ENCODE assay signal across 36 mouse cellular contexts in genomic region chr1:170974171-170974570, GRCm38 (mm10). TPM values are rescaled to one million over a fixed set of nuclear protein-coding genes. Genes with fewer than 3 reads are reported as not detected.
DNase-seq lines count a peak whose midpoint lies in the region; ATAC-seq and TF ChIP-seq lines count a peak whose summit lies in the region.
"Had no signal": no experiment of that assay in that cellular context is flagged by ENCODE, and none has a peak within 500 bp of the region (broad histone marks: within the 10 kb centered on the region; RNA-seq: fewer than 3 reads in every experiment).

No protein-coding gene starts in this region.

- H3K4me3 ChIP-seq in liver, adult 2 months (ENCODE audit: insufficient read depth, low read depth, low read length): peak overlapping the region; percentile 21
- H3K4me3 ChIP-seq in spleen, adult 2 months (ENCODE audit: extremely low read depth, insufficient read depth, insufficient read length): peak overlapping the region; percentile 19; the same call in 1 of the 2 replicates
- H3K4me3 ChIP-seq: embryonic facial prominence, embryonic 13.5 days; heart, embryonic 10.5 days; hindbrain, embryonic 13.5 days; layer of hippocampus, adult 2 months; left cerebral cortex, adult 2 months; limb, embryonic 12.5 days; liver, embryonic 13.5 days had no signal

- peak overlapping the region; percentile 36 for H3K9ac ChIP-seq in liver, adult 2 months (ENCODE audit: low read depth, low read length)
- H3K9ac ChIP-seq: embryonic facial prominence, embryonic 13.5 days; hindbrain, embryonic 13.5 days; limb, embryonic 12.5 days; liver, embryonic 13.5 days had no signal

- no peak for ATAC-seq in erythroid progenitor cell, adult 5-6 weeks (replicated peaks; ENCODE audit: low FRiP score, poor library complexity, severe bottlenecking)
- ATAC-seq: forebrain, embryonic 16.5 days; intestine, embryonic 16.5 days; midbrain, embryonic 16.5 days had no signal

- no peaks in the 10 kb centered on the region for H3K79me2 ChIP-seq in liver, adult 2 months (ENCODE audit: control insufficient read depth, insufficient read depth, low read length)

- TF ChIP-seq CTCF in liver, adult 2 months (IDR thresholded peaks at IDR 0.05; ENCODE audit: low read depth, low read length): no peak
- no peak for TF ChIP-seq CTCF in spleen, adult 2 months (IDR thresholded peaks at IDR 0.05; ENCODE audit: extremely low read depth, insufficient read depth, insufficient read length, insufficient replicate concordance)

- TF ChIP-seq POLR2A in liver, adult 2 months (IDR thresholded peaks at IDR 0.05; ENCODE audit: extremely low read depth, insufficient read depth, low read length): no peak
- no peak for TF ChIP-seq POLR2A in spleen, adult 2 months (IDR thresholded peaks at IDR 0.05; ENCODE audit: low read depth, low read length)

- H3K4me1 ChIP-seq in liver, adult 2 months (ENCODE audit: control insufficient read depth, insufficient read depth, low read length): peaks cover 10% of the 10 kb centered on the region
- peaks cover 14% of the 10 kb centered on the region for H3K4me1 ChIP-seq in spleen, adult 2 months (ENCODE audit: control insufficient read depth, insufficient read depth, insufficient read length)
- H3K4me1 ChIP-seq: embryonic facial prominence, embryonic 13.5 days; heart, embryonic 10.5 days; hindbrain, embryonic 13.5 days; limb, embryonic 12.5 days; liver, embryonic 13.5 days had no signal

- H3K36me3 ChIP-seq in liver, adult 2 months (ENCODE audit: control insufficient read depth, insufficient read depth, low read length): no peaks in the 10 kb centered on the region; the same call in 1 of the 2 replicates
- H3K36me3 ChIP-seq in spleen, adult 2 months (ENCODE audit: control insufficient read depth, insufficient read depth, low read length): peaks cover 4% of the 10 kb centered on the region
- H3K36me3 ChIP-seq: embryonic facial prominence, embryonic 13.5 days; heart, embryonic 10.5 days; hindbrain, embryonic 13.5 days; limb, embryonic 12.5 days; liver, embryonic 13.5 days had no signal

- H3K27ac ChIP-seq in liver, adult 2 months (replicated peaks; ENCODE audit: insufficient read depth, low read depth, low read length): peak overlapping the region; percentile 31
- H3K27ac ChIP-seq in spleen, adult 2 months (ENCODE audit: insufficient read depth, low read length): no peak overlapping the region
- H3K27ac ChIP-seq: embryonic facial prominence, embryonic 13.5 days; heart, embryonic 10.5 days; hindbrain, embryonic 13.5 days; layer of hippocampus, adult 2 months; left cerebral cortex, adult 2 months; limb, embryonic 12.5 days; liver, embryonic 13.5 days; stomach, postnatal 0 days had no signal

- 41% methylated on average over 8 of the region's 8 CpGs for WGBS in liver, adult 2 months
- 68% methylated on average over 8 of the region's 8 CpGs for WGBS in spleen, adult 2 months

- no peaks in the 10 kb centered on the region for H3K27me3 ChIP-seq in liver, adult 2 months (ENCODE audit: control insufficient read depth, insufficient read depth, low read length)
- H3K27me3 ChIP-seq in spleen, adult 2 months (ENCODE audit: control insufficient read depth, insufficient read depth, low read length): no peaks in the 10 kb centered on the region
- H3K27me3 ChIP-seq: embryonic facial prominence, embryonic 13.5 days; hindbrain, embryonic 13.5 days; limb, embryonic 12.5 days; liver, embryonic 13.5 days had no signal

- DNase-seq in kidney, adult 11 months: peak; percentile 36
- DNase-seq in kidney, postnatal 10 days: no peak
- peak; percentile 37 for DNase-seq in liver, adult 2 months (ENCODE audit: extremely low read depth, low read depth, low spot score)
- no peak for DNase-seq in liver
- DNase-seq in spleen, adult 2 months (ENCODE audit: low read depth in 1 of 2, low spot score in 2 of 2): no peak
- DNase-seq in spleen, postnatal 4 days (ENCODE audit: low spot score in 2 of 2): no peak
- no peak for DNase-seq in retina, postnatal 1 day
- DNase-seq: adrenal gland, postnatal 14 days; cerebellum, adult 11-12 months; cerebellum, adult 9-11 months; gastrocnemius, postnatal 10 days; heart, postnatal 4 days; liver, embryonic 13.5 days; lung, adult 2 months; lung, postnatal 10 days; right cerebral cortex, postnatal 25 days; thymus, adult 18-20 months; thymus, postnatal 25 days had no signal

RNA-seq across cellular contexts. Expression of gene Fcgr2b, which starts 2.2 kb away (rescaled TPM):
- total RNA-seq in liver, adult 2 months (2014; rRNA removed): 56.6 and 68.7 TPM in 2 replicates
- polyA plus RNA-seq in liver, adult 2 months (2012; rRNA removed): 18.6 and 34.9 TPM in 2 replicates
- polyA plus RNA-seq in spleen, adult 2 months (2012; rRNA removed): 47.5 and 71.3 TPM in 2 replicates
- 29.2 and 34.8 TPM in 2 replicates for total RNA-seq in erythroid progenitor cell, adult 5-6 weeks (2015; ENCODE audit: low replicate concordance)
- 5.0 and 32.1 TPM in 2 replicates for total RNA-seq in erythroid progenitor cell, adult 5-6 weeks (2017; ENCODE audit: low replicate concordance)
- polyA plus RNA-seq: heart, embryonic 10.5 days; midbrain, embryonic 11.5 days; neural tube, embryonic 11.5 days had no signal

RNA-seq across cellular contexts. Expression of gene Fcgr4, which starts 44.5 kb away (rescaled TPM):
- total RNA-seq in liver, adult 2 months (2014; rRNA removed): 8.4 and 10.3 TPM in 2 replicates
- 3.1 and 4.5 TPM in 2 replicates for polyA plus RNA-seq in liver, adult 2 months (2012; rRNA removed)
- 7.6 and 11.4 TPM in 2 replicates for polyA plus RNA-seq in spleen, adult 2 months (2012; rRNA removed)
- total RNA-seq in erythroid progenitor cell, adult 5-6 weeks (2015; ENCODE audit: low replicate concordance): 12.2 and 20.2 TPM in 2 replicates
- 7.3 and 7.6 TPM in 2 replicates for total RNA-seq in erythroid progenitor cell, adult 5-6 weeks (2017; ENCODE audit: low replicate concordance)
- total RNA-seq: layer of hippocampus, adult 2 months; layer of hippocampus, postnatal 14 days; left cerebral cortex, postnatal 25 days had no signal

RNA-seq across cellular contexts. Expression of gene Fcrla, which starts 46.8 kb away (rescaled TPM):
- 0.83 and 1.1 TPM in 2 replicates for total RNA-seq in liver, adult 2 months (2014; rRNA removed)
- polyA plus RNA-seq in liver, adult 2 months (2012; rRNA removed): 0.37 and 1.1 TPM in 2 replicates
- 116 and 142 TPM in 2 replicates for polyA plus RNA-seq in spleen, adult 2 months (2012; rRNA removed)
- 51.9 and 53.7 TPM in 2 replicates for total RNA-seq in erythroid progenitor cell, adult 5-6 weeks (2015; ENCODE audit: low replicate concordance)
- 27.0 and 28.4 TPM in 2 replicates for total RNA-seq in erythroid progenitor cell, adult 5-6 weeks (2017; ENCODE audit: low replicate concordance)
- total RNA-seq: common myeloid progenitor, adult 5-6 weeks; granulocyte monocyte progenitor cell, adult 5-6 weeks; layer of hippocampus, adult 2 months; left cerebral cortex, adult 2 months; left cerebral cortex, postnatal 25 days had no signal
- polyA plus RNA-seq: embryonic facial prominence, embryonic 13.5 days; forebrain, embryonic 11.5 days; forebrain, embryonic 16.5 days; hindbrain, embryonic 13.5 days; intestine, embryonic 16.5 days; limb, embryonic 12.5 days; midbrain, embryonic 11.5 days; midbrain, embryonic 16.5 days; neural tube, embryonic 11.5 days had no signal

Comparison
In these comparisons a context has a peak if more than half of its experiments do, and no peak if none do; other contexts are left out.
1. DNase-seq: peak in kidney, adult 11 months (single experiment) and liver, adult 2 months (single experiment); none in kidney, postnatal 10 days (single experiment), liver (single experiment), spleen, adult 2 months (0 of 2), spleen, postnatal 4 days (0 of 2) and retina, postnatal 1 day (single experiment).
2. RNA of gene Fcrla, which starts 46.8 kb away (total RNA-seq): 27.0 to 53.7 TPM in erythroid progenitor cell, adult 5-6 weeks; 0.83 to 1.1 TPM in liver, adult 2 months; every median in the first group is over 10 times any median in the second.